Mouse (Mus musculus) MEL (cell line): ENCODE measurements around the gene Foxs1. TPM values are rescaled to one million over a fixed set of nuclear protein-coding genes. Genes with fewer than 3 reads are reported as not detected.

Experiments
- DNase-seq: peaks from one replicate; pipeline ENCODE4 v3.0.0; 2011; ENCODE audit warnings: low read depth, low spot score
- H3K27ac ChIP-seq: 2 replicates; pipeline ENCODE4 v1.5.1; 2012; ENCODE audit warnings: low read depth, mild to moderate bottlenecking, control low read depth, low read length, moderate library complexity; ENCODE audit not compliant: control insufficient read depth
- H3K27me3 ChIP-seq, 2 experiments: fragments of 150-350 bp in 1 of 2; sonication (generic) in 1 of 2; 2 replicates each; pipeline ENCODE4 v1.6.1; 2012; ENCODE audit warnings: low read length in 2 of 2, mild to moderate bottlenecking in 2 of 2, improper control_type of control experiment in 1 of 2, moderate library complexity in 1 of 2; ENCODE audit not compliant: insufficient read depth in 2 of 2, control insufficient read depth in 1 of 2
- H3K36me3 ChIP-seq, 2 experiments: 2 replicates each; pipeline ENCODE4 v1.6.1; 2012 to 2014; ENCODE audit warnings: low read length in 2 of 2, improper control_type of control experiment in 1 of 2, inconsistent platforms in 1 of 2, mild to moderate bottlenecking in 1 of 2; ENCODE audit not compliant: insufficient read depth in 2 of 2, control insufficient read depth in 1 of 2
- H3K4me1 ChIP-seq, 2 experiments: fragments of 150-350 bp in 1 of 2; sonication (generic) in 1 of 2; 2 replicates each; pipeline ENCODE4 v1.6.1; 2012; ENCODE audit warnings: low read length in 2 of 2, improper control_type of control experiment in 1 of 2, mild to moderate bottlenecking in 1 of 2; ENCODE audit not compliant: insufficient read depth in 2 of 2, control insufficient read depth in 1 of 2
- H3K4me3 ChIP-seq, 2 experiments: fragments of 150-350 bp in 1 of 2; sonication (generic) in 1 of 2; 2 replicates each; pipeline ENCODE4 v1.5.1; 2012; ENCODE audit warnings: low read depth in 2 of 2, low read length in 2 of 2, mild to moderate bottlenecking in 2 of 2, moderate library complexity in 2 of 2, control low read depth in 1 of 2, improper control_type of control experiment in 1 of 2; ENCODE audit not compliant: control insufficient read depth in 1 of 2, insufficient read depth in 1 of 2
- H3K79me2 ChIP-seq: 2 replicates; pipeline ENCODE4 v1.6.1; 2012; ENCODE audit warnings: mild to moderate bottlenecking, low read length, moderate library complexity; ENCODE audit not compliant: control insufficient read depth, poor library complexity, insufficient read depth
- H3K9ac ChIP-seq: 2 replicates; pipeline ENCODE4 v1.6.1; 2012; ENCODE audit warnings: low read depth, mild to moderate bottlenecking, control low read depth, low read length, moderate library complexity; ENCODE audit not compliant: control insufficient read depth, poor library complexity, severe bottlenecking
- H3K9me3 ChIP-seq: fragments of 150-350 bp; sonication (generic); replicated peaks from 2 replicates; pipeline ENCODE4 v1.6.1; 2012; ENCODE audit warnings: mild to moderate bottlenecking, low read length, improper control_type of control experiment, moderate library complexity; ENCODE audit not compliant: insufficient read depth
- BHLHE40 ChIP-seq: IDR thresholded peaks from 2 replicates; pipeline ENCODE4 v1.6.1; 2012; ENCODE audit warnings: low read depth, mild to moderate bottlenecking, inconsistent platforms, low read length, improper control_type of control experiment, borderline replicate concordance
- CHD2 ChIP-seq: IDR thresholded peaks from 2 replicates; pipeline ENCODE4 v1.6.1; 2011; ENCODE audit warnings: low read length, improper control_type of control experiment
- CTCF ChIP-seq, 3 experiments: IDR thresholded peaks in 2 of 3; conservative IDR thresholded peaks in 1 of 3; 2 replicates each; pipeline ENCODE4 v1.5.1; 2011 to 2012; ENCODE audit warnings: low read length in 3 of 3, low read depth in 2 of 3, mild to moderate bottlenecking in 2 of 3, improper control_type of control experiment in 1 of 3, inconsistent platforms in 1 of 3, mixed read lengths in 1 of 3, moderate library complexity in 1 of 3; ENCODE audit not compliant: control insufficient read depth in 1 of 3, insufficient read depth in 1 of 3, poor library complexity in 1 of 3, severe bottlenecking in 1 of 3
- ETS1 ChIP-seq: IDR thresholded peaks from 2 replicates; pipeline ENCODE4 v1.6.1; 2012; ENCODE audit warnings: low read depth, mild to moderate bottlenecking, inconsistent platforms, low read length, improper control_type of control experiment, moderate library complexity
- HCFC1 ChIP-seq: IDR thresholded peaks from 2 replicates; pipeline ENCODE4 v1.6.1; 2012; ENCODE audit warnings: low read depth, mild to moderate bottlenecking, inconsistent platforms, low read length, improper control_type of control experiment, moderate library complexity
- MAFK ChIP-seq: IDR thresholded peaks from 2 replicates; pipeline ENCODE4 v1.6.1; 2011; ENCODE audit warnings: low read depth, mild to moderate bottlenecking, low read length, improper control_type of control experiment, borderline replicate concordance
- MAX ChIP-seq: IDR thresholded peaks from 2 replicates; pipeline ENCODE4 v1.6.1; 2011; ENCODE audit warnings: low read length, improper control_type of control experiment
- MEF2A ChIP-seq: IDR thresholded peaks from 2 replicates; pipeline ENCODE4 v1.6.1; 2014; ENCODE audit warnings: low read depth, mild to moderate bottlenecking, inconsistent platforms, low read length, improper control_type of control experiment; ENCODE audit not compliant: poor library complexity, insufficient replicate concordance, severe bottlenecking; ENCODE audit errors: extremely low read depth
- MXI1 ChIP-seq: IDR thresholded peaks from 2 replicates; pipeline ENCODE4 v1.6.1; 2011; ENCODE audit warnings: mild to moderate bottlenecking, low read depth, low read length, improper control_type of control experiment
- MYB ChIP-seq: IDR thresholded peaks from 2 replicates; pipeline ENCODE4 v1.6.1; 2011; ENCODE audit warnings: mild to moderate bottlenecking, low read depth, low read length, improper control_type of control experiment
- NELFE ChIP-seq: IDR thresholded peaks from 2 replicates; pipeline ENCODE4 v1.6.1; 2011; ENCODE audit warnings: low read depth, low read length, improper control_type of control experiment
- POLR2A ChIP-seq, 2 experiments: IDR thresholded peaks; 2 replicates each; pipeline ENCODE4 v1.6.1; 2011 to 2012; ENCODE audit warnings: low read length in 2 of 2, mild to moderate bottlenecking in 2 of 2, control low read depth in 1 of 2, improper control_type of control experiment in 1 of 2, low read depth in 1 of 2, moderate library complexity in 1 of 2; ENCODE audit not compliant: control insufficient read depth in 1 of 2, insufficient read depth in 1 of 2, poor library complexity in 1 of 2
- RAD21 ChIP-seq: IDR thresholded peaks from 2 replicates; pipeline ENCODE4 v1.6.1; 2011; ENCODE audit warnings: mild to moderate bottlenecking, low read depth, low read length, improper control_type of control experiment
- RCOR1 ChIP-seq: IDR thresholded peaks from 2 replicates; pipeline ENCODE4 v1.6.1; 2012; ENCODE audit warnings: low read depth, mild to moderate bottlenecking, inconsistent platforms, low read length, improper control_type of control experiment
- TAL1 ChIP-seq: IDR thresholded peaks from 2 replicates; pipeline ENCODE4 v1.6.1; 2012; ENCODE audit warnings: mild to moderate bottlenecking, inconsistent platforms, low read length, moderate library complexity, mixed read lengths
- TBP ChIP-seq: IDR thresholded peaks from 2 replicates; pipeline ENCODE4 v1.8.0; 2011; ENCODE audit warnings: low read depth, low read length, improper control_type of control experiment
- UBTF ChIP-seq: IDR thresholded peaks from 2 replicates; pipeline ENCODE4 v1.6.1; 2012; ENCODE audit warnings: low read depth, mild to moderate bottlenecking, inconsistent platforms, low read length, improper control_type of control experiment, moderate library complexity, borderline replicate concordance; ENCODE audit not compliant: insufficient read depth
- ZC3H11A ChIP-seq: IDR thresholded peaks from 2 replicates; pipeline ENCODE4 v1.6.1; 2012; ENCODE audit warnings: low read depth, mild to moderate bottlenecking, inconsistent platforms, low read length, improper control_type of control experiment
- polyA plus RNA-seq, 2 experiments: library from polyadenylated mRNA; stranded (reverse) in 1 of 2; unstranded in 1 of 2; fragments of >175 nt in 1 of 2; fragments of >200 nt in 1 of 2; gene quantifications; 2 replicates each; pipeline versions ENCODE4 v1.2.1 to v1.2.4; 2012; ENCODE audit warnings: low replicate concordance in 2 of 2, low read depth in 1 of 2; ENCODE audit not compliant: insufficient read length in 2 of 2, insufficient read depth in 1 of 2, missing spikeins in 1 of 2
- total RNA-seq: library from RNA; depleted of rRNA; stranded (reverse); fragments of 300-350 nt; gene quantifications from 2 replicates; pipeline ENCODE4 v1.2.3, GENCODE M21; 2012

The Foxs1 gene
- total and polyA plus RNA-seq, 3 experiments: not detected

- no peaks in the 10 kb centered on the region for H3K4me1 ChIP-seq
These were observed 34.0 kb downstream of the Foxs1 start for GRCm38 (mm10) chr2:152899011-152899410.

GRCm38 (mm10) chr2:152896926-152897325 lies 36.1 kb downstream of the Foxs1 start:
- no peak overlapping the region for H3K4me3 ChIP-seq
- no peak overlapping the region for H3K27ac ChIP-seq
- peaks cover 0 to 5% of the 10 kb centered on the region in 2 experiments; a peak in 2 of 4 replicates for H3K36me3 ChIP-seq
- TF ChIP-seq MYB (no peak), CHD2 (no peak)
- no peak overlapping the region for H3K9ac ChIP-seq
- no peaks in the 10 kb centered on the region for H3K79me2 ChIP-seq
- no peak for DNase-seq
- H3K27me3 ChIP-seq: no peaks in the 10 kb centered on the region
- no peaks in the 10 kb centered on the region for H3K9me3 ChIP-seq
- no peaks in the 10 kb centered on the region for H3K4me1 ChIP-seq

More at GRCm38 (mm10) chr2:152899011-152899410, 34.0 kb downstream of the Foxs1 start:
- Histone ChIP-seq H3K4me3 (no peak overlapping the region), H3K27me3 (no peaks in the 10 kb centered on the region), H3K27ac (no peak overlapping the region), H3K36me3 (peaks cover 0 to 5% of the 10 kb centered on the region in 2 experiments; a peak in 2 of 4 replicates), H3K79me2 (no peaks in the 10 kb centered on the region), H3K9me3 (no peaks in the 10 kb centered on the region), H3K9ac (no peak overlapping the region)
- TF ChIP-seq MAFK: no peak
- no peak for TF ChIP-seq RAD21
- TF ChIP-seq HCFC1: no peak
- TF ChIP-seq MAX: no peak
- TF ChIP-seq BHLHE40: no peak
- TF ChIP-seq CHD2: no peak
- no peak for TF ChIP-seq CTCF (IDR thresholded peaks at IDR 0.05 in 2 of 3, conservative IDR thresholded peaks at IDR 0.05 in 1 of 3; ENCODE audit: control insufficient read depth in 1 of 3, insufficient read depth in 1 of 3, low read depth in 2 of 3, low read length in 3 of 3, poor library complexity in 1 of 3, severe bottlenecking in 1 of 3)
- no peak for TF ChIP-seq RCOR1
- TF ChIP-seq MXI1: no peak
- TF ChIP-seq TBP: no peak
- TF ChIP-seq UBTF: no peak
- no peak for TF ChIP-seq MEF2A
- TF ChIP-seq POLR2A (IDR thresholded peaks at IDR 0.05; ENCODE audit: control insufficient read depth in 1 of 2, insufficient read depth in 1 of 2, low read depth in 1 of 2, low read length in 2 of 2, poor library complexity in 1 of 2): no peak
- TF ChIP-seq MYB: no peak
- TF ChIP-seq TAL1: no peak
- TF ChIP-seq ZC3H11A: no peak
- TF ChIP-seq NELFE: no peak
- no peak for TF ChIP-seq ETS1
- DNase-seq: no peak
